Mouse (Mus musculus) spleen, adult 12 weeks (tissue): ENCODE measurements around the gene Scgb2b21.
"Not testable (repeated sequence)": the region's sequence is repeated elsewhere in the genome, so short reads cannot be mapped to it uniquely, and the experiment has no call there.

Source experiments
- DNase-seq: peaks from one replicate; pipeline ENCODE4 v3.0.0; 2022; ENCODE audit warnings: low spot score

The Scgb2b21 gene

DNA sequence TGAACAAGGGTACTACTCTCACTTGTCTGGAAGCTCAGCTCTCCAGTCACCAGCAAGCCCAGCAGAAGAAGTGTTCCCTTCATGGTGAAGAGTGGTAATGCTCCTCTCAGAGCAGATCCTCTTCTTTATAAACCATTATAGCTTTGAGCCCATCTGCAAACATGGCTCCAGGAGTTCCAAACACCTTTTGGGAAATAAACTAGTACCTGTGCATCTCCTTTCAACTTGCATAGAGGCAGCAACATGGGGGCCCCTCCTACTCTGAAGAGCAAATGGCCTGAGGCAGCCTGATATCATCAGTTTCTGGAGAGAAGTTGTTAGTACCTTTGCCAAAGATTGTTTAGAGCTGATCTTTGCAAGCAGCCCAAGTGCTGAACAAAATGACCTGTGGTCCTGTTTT, at the start of gene Scgb2b21:
TSS of gene Scgb2b21 (minus strand) at position 101 of the 400 bp plus-strand sequence.
- DNase-seq: no peak

DNA sequence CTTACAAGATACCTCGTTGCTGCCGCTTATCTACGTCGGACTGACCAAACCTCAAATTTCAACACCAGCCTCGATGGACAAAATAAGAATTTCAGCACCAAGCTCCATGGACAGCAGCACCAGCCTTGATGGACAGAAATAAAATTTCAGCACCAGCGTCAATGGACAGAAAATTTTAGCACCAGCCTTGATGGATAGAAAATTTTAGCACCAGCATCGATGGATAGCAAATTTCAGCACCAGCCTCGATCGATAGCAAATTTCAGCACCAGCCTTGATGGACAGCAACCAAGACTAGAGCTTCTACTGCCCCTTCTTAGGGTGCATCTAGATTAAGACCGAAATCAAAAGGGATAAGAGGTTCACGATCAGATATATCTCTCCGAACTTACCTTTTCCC, 23.2 kb upstream of the Scgb2b21 start:
- DNase-seq: not testable (repeated sequence)
